Mouse (Mus musculus) erythroblast, embryonic 14.5 days (primary cell): Measurements from ENCODE around the gene Fzd2. TPM values are rescaled to one million over a fixed set of nuclear protein-coding genes. Genes with fewer than 3 reads are reported as not detected.
"Not testable (repeated sequence)": the region's sequence is repeated elsewhere in the genome, so short reads cannot be mapped to it uniquely, and the experiment has no call there.

Experiments
- H3K27me3 ChIP-seq: 2 replicates; pipeline ENCODE4 v1.6.1; 2012; ENCODE audit warnings: inconsistent platforms; ENCODE audit not compliant: control insufficient read depth
- H3K36me3 ChIP-seq: 2 replicates; pipeline ENCODE4 v1.6.1; 2012; ENCODE audit warnings: mild to moderate bottlenecking, inconsistent platforms; ENCODE audit not compliant: control insufficient read depth
- H3K4me1 ChIP-seq: 2 replicates; pipeline ENCODE4 v1.6.1; 2012; ENCODE audit warnings: inconsistent platforms; ENCODE audit not compliant: control insufficient read depth
- H3K4me3 ChIP-seq: replicated peaks from 2 replicates; pipeline ENCODE3; 2012; ENCODE audit warnings: moderate library complexity, mild to moderate bottlenecking, inconsistent platforms
- H3K9me3 ChIP-seq: 2 replicates; pipeline ENCODE4 v1.6.1; 2012; ENCODE audit warnings: low read length, inconsistent platforms, mixed read lengths; ENCODE audit not compliant: control insufficient read depth
- GATA1 ChIP-seq: IDR thresholded peaks from 2 replicates; pipeline ENCODE4 v1.6.1; 2012; ENCODE audit warnings: low read length, inconsistent platforms, mixed read lengths
- TAL1 ChIP-seq: IDR thresholded peaks from 3 replicates; pipeline ENCODE4 v1.6.1; 2012; ENCODE audit warnings: low read length, inconsistent platforms, mixed read lengths
- polyA plus RNA-seq: library from polyadenylated mRNA; stranded (reverse); fragments of >175 nt; gene quantifications from 2 replicates; pipeline ENCODE4 v1.2.3, GENCODE M21; 2012

Fzd2 gene
- polyA plus RNA-seq, 1 experiment = not detected

- Histone ChIP-seq H3K27me3 (peaks cover 71% of the 10 kb centered on the region), H3K9me3 (peaks cover 15% of the 10 kb centered on the region; the same call in 1 of the 2 replicates), H3K4me3 (no peak overlapping the region), H3K4me1 (no peaks in the 10 kb centered on the region), H3K36me3 (no peaks in the 10 kb centered on the region)
- no peak for TF ChIP-seq GATA1
- TF ChIP-seq TAL1 = no peak
Measured at GRCm38 (mm10) chr11:102602816-102603495, 1.2 kb upstream of the Fzd2 start.

DNA sequence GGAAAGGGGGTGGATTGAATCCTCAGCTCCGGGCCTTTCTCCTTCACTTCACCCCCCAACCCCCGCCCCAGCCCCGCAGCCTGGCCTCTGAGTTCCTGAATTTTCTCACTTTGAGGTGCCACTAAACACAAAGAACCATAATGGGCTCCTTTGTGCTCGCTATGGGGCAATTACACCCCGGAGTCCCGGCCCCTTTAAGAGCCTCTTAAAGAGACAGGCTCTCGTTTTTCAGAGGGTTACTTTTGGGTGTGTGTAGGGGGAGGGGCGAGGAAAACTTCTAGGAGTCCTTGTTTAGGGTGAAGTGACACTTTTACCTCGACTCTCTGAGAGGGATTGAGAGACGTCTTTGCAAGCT, 723 bp upstream of the Fzd2 start:
- Histone ChIP-seq H3K4me3 (no peak overlapping the region), H3K36me3 (no peaks in the 10 kb centered on the region), H3K9me3 (peaks cover 15% of the 10 kb centered on the region; the same call in 1 of the 2 replicates), H3K4me1 (no peaks in the 10 kb centered on the region), H3K27me3 (peaks cover 77% of the 10 kb centered on the region)
- TF ChIP-seq TAL1 (no peak), GATA1 (no peak)

DNA sequence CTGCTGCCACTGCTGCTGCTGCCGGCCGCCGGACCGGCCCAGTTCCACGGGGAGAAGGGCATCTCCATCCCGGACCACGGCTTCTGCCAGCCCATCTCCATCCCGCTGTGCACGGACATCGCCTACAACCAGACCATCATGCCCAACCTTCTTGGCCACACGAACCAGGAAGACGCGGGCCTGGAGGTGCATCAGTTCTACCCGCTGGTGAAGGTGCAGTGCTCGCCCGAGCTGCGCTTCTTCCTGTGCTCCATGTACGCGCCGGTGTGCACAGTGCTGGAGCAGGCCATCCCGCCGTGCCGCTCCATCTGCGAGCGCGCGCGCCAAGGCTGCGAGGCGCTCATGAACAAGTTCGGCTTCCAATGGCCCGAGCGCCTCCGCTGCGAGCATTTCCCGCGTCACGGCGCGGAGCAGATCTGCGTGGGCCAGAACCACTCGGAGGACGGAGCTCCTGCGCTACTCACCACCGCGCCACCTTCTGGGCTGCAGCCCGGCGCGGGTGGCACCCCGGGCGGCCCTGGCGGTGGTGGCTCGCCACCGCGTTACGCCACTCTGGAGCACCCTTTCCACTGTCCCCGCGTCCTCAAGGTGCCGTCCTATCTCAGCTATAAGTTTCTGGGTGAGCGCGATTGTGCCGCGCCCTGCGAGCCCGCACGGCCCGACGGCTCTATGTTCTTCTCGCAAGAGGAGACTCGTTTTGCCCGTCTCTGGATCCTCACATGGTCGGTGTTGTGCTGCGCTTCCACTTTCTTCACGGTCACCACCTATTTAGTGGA, 769 bp downstream of the Fzd2 start:
- Histone ChIP-seq H3K4me3 (peak overlapping the region; percentile 26), H3K4me1 (no peaks in the 10 kb centered on the region), H3K9me3 (peaks cover 15% of the 10 kb centered on the region; the same call in 1 of the 2 replicates), H3K27me3 (peaks cover 90% of the 10 kb centered on the region), H3K36me3 (no peaks in the 10 kb centered on the region)
- TF ChIP-seq GATA1 (no peak), TAL1 (no peak)

GRCm38 (mm10) chr11:102605553-102606416, 1.6 kb downstream of the Fzd2 start:
- H3K4me3 ChIP-seq = no peak overlapping the region
- H3K36me3 ChIP-seq = no peaks in the 10 kb centered on the region
- no peaks in the 10 kb centered on the region for H3K4me1 ChIP-seq
- H3K27me3 ChIP-seq = peaks cover 97% of the 10 kb centered on the region
- H3K9me3 ChIP-seq = peaks cover 15% of the 10 kb centered on the region; the same call in 1 of the 2 replicates
- TF ChIP-seq TAL1 = no peak

DNA sequence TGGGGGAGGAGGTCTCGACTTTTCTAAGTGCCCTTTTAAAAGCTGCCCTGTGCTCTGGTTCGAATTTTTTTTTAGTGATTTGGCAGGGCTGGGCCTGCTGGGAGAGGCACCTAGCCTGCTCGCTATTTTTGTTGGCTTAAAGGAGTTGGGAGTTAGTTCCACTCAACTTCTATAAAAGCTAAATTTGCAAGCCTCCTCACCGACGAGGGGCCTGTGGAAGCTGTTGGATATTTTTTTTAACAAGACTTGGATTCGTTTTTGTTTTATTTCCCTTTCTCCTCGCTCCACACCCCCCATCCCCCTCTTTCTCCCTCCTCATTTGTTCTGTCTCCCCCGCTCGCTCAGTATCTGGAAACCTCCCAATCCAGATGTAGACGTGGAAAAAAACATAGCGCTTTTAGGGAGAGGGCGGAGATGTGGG, 2.6 kb downstream of the Fzd2 start:
- no peak overlapping the region for H3K4me3 ChIP-seq
- TF ChIP-seq GATA1 = no peak
- no peak for TF ChIP-seq TAL1
- H3K4me1 ChIP-seq = no peaks in the 10 kb centered on the region
- H3K36me3 ChIP-seq = no peaks in the 10 kb centered on the region
- H3K27me3 ChIP-seq = peaks cover 96% of the 10 kb centered on the region
- peaks cover 15% of the 10 kb centered on the region; the same call in 1 of the 2 replicates for H3K9me3 ChIP-seq

GRCm38 (mm10) chr11:102607201-102607600, 3.0 kb downstream of the Fzd2 start:
- Histone ChIP-seq H3K27me3 (peaks cover 93% of the 10 kb centered on the region), H3K9me3 (peaks cover 15% of the 10 kb centered on the region; the same call in 1 of the 2 replicates)
- H3K4me3 ChIP-seq, H3K4me1 ChIP-seq, H3K36me3 ChIP-seq: not testable (repeated sequence)

- peaks cover 86% of the 10 kb centered on the region for H3K27me3 ChIP-seq
- H3K4me3 ChIP-seq = no peak overlapping the region
- no peaks in the 10 kb centered on the region for H3K36me3 ChIP-seq
- peaks cover 15% of the 10 kb centered on the region; the same call in 1 of the 2 replicates for H3K9me3 ChIP-seq
- no peaks in the 10 kb centered on the region for H3K4me1 ChIP-seq
- TF ChIP-seq TAL1 = no peak
- no peak for TF ChIP-seq GATA1
Measured at GRCm38 (mm10) chr11:102607686-102608548, 3.7 kb downstream of the Fzd2 start.

- Histone ChIP-seq H3K36me3 (no peaks in the 10 kb centered on the region), H3K4me3 (no peak overlapping the region), H3K27me3 (peaks cover 78% of the 10 kb centered on the region), H3K9me3 (peaks cover 15% of the 10 kb centered on the region; the same call in 1 of the 2 replicates), H3K4me1 (no peaks in the 10 kb centered on the region)
- TF ChIP-seq TAL1 (no peak), GATA1 (no peak)
Measured at GRCm38 (mm10) chr11:102608691-102609090, 4.5 kb downstream of the Fzd2 start.
